Mouse (Mus musculus) ES-E14 (cell line): ENCODE results near the gene Haus5.

Experiments
- CHD2 ChIP-seq: IDR thresholded peaks from 2 replicates; pipeline ENCODE4 v1.6.1; 2014; ENCODE audit warnings: mild to moderate bottlenecking, low read depth, low read length, inconsistent platforms
- HCFC1 ChIP-seq: IDR thresholded peaks from 2 replicates; pipeline ENCODE4 v1.6.1; 2012; ENCODE audit warnings: low read length, inconsistent platforms, borderline replicate concordance; ENCODE audit not compliant: insufficient read depth
- ZC3H11A ChIP-seq: IDR thresholded peaks from 2 replicates; pipeline ENCODE4 v1.6.1; 2012; ENCODE audit warnings: low read depth, mild to moderate bottlenecking, inconsistent platforms, low read length, borderline replicate concordance

DNA sequence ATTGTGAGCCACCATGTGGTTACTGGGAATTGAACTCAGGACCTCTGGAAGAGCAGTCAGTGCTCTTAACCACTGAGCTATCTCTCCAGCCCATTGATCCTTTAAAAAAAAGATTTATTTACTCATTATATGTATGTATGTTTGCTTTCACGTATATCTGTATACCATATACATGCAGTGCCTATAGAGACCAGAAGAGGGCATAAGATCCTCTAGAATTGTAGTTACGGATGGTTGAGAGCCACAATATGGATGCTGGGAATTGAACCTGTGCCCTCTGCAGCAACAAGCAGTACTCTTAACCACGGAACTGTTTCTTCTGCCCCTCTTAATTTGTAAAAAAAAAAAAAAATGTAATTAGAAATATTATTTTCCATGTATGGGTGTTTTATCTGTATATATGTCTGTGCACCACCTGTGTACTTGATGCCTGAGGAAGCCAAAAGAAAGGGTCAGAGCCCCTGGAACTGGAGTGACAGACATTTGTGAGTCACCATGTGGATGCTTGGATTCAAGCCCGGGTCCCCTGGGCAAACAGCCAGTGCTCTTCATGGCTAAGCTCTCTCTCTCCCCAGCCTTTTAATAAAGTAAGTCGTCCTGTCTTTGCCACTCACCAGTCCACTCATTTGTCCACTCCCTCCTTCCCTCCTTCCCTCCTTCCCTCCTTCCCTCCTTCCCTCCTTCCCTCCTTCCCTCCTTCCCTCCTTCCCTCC lies 13.6 kb upstream of the Haus5 start:
- TF ChIP-seq CHD2 (no peak), ZC3H11A (no peak), HCFC1 (no peak)
